Mouse (Mus musculus): ENCODE results near the gene Dlx4. TPM values are rescaled to one million over a fixed set of nuclear protein-coding genes. Genes with fewer than 3 reads are reported as not detected.

The Dlx4 gene
- total RNA-seq (2014; fragmentation: Nextera tagmentation) (not detected in 2 replicates), total RNA-seq (2017) (0.05 TPM in 1 of 2 replicates, not detected in the other), polyA plus RNA-seq (2012) (not detected in 2 replicates)

- Histone ChIP-seq H3K36me3 (replicated peaks) (no peaks in the 10 kb centered on the region), H3K4me1 (ENCODE audit: insufficient read depth, low read depth, low read length) (no peaks in the 10 kb centered on the region; the same call in 1 of the 2 replicates), H3K4me3 (ENCODE audit: low read depth, low read length) (no peak within 1 kb of the TSS), H3K9me3 (replicated peaks) (no peaks in the 10 kb centered on the region), H3K27me3 (ENCODE audit: insufficient read depth, low read length) (peaks cover 42% of the 10 kb centered on the region)
- no peak for ATAC-seq (ENCODE audit: extremely low read depth, insufficient number of reproducible peaks, low FRiP score, poor library complexity, severe bottlenecking)
- TF ChIP-seq TAL1 (conservative IDR thresholded peaks at IDR 0.05; ENCODE audit: low read depth, low read length): no peak
- TF ChIP-seq CTCF (IDR thresholded peaks at IDR 0.05; ENCODE audit: low read depth, low read length): no peak
- no peak for TF ChIP-seq POLR2AphosphoS5 (IDR thresholded peaks at IDR 0.05; ENCODE audit: insufficient replicate concordance, low read depth, low read length)
- TF ChIP-seq GATA1 (IDR thresholded peaks at IDR 0.05; ENCODE audit: borderline replicate concordance, low read length): no peak
- no peak for TF ChIP-seq GATA2 (IDR thresholded peaks at IDR 0.05; ENCODE audit: borderline replicate concordance, low read depth, low read length)
- no peak for DNase-seq (ENCODE audit: low spot score)
Measured at GRCm38 (mm10) chr11:95145851-95146403, at the start of gene Dlx4. Gene Dlx4 (minus strand): TSS chr11:95146263.

- H3K4me1 ChIP-seq (ENCODE audit: insufficient read depth, low read depth, low read length): no peaks in the 10 kb centered on the region
- ATAC-seq (ENCODE audit: extremely low read depth, insufficient number of reproducible peaks, low FRiP score, poor library complexity, severe bottlenecking) (no peak), DNase-seq (ENCODE audit: low spot score) (no peak)
- no peaks in the 10 kb centered on the region for H3K9me3 ChIP-seq (replicated peaks)
- peaks cover 30% of the 10 kb centered on the region for H3K27me3 ChIP-seq (ENCODE audit: insufficient read depth, low read length)
- no peak overlapping the region for H3K4me3 ChIP-seq (ENCODE audit: low read depth, low read length)
- H3K36me3 ChIP-seq (replicated peaks): no peaks in the 10 kb centered on the region
- no peak for TF ChIP-seq POLR2AphosphoS5 (IDR thresholded peaks at IDR 0.05; ENCODE audit: insufficient replicate concordance, low read depth, low read length)
- TF ChIP-seq GATA1 (IDR thresholded peaks at IDR 0.05; ENCODE audit: borderline replicate concordance, low read length): no peak
- TF ChIP-seq CTCF (IDR thresholded peaks at IDR 0.05; ENCODE audit: low read depth, low read length): no peak
- TF ChIP-seq TAL1 (conservative IDR thresholded peaks at IDR 0.05; ENCODE audit: low read depth, low read length): no peak
- TF ChIP-seq GATA2 (IDR thresholded peaks at IDR 0.05; ENCODE audit: borderline replicate concordance, low read depth, low read length): no peak
Measured at GRCm38 (mm10) chr11:95189863-95190262, 43.8 kb upstream of the Dlx4 start.

GRCm38 (mm10) chr11:95186826-95187225, 40.8 kb upstream of the Dlx4 start:
- H3K9me3 ChIP-seq (replicated peaks): no peaks in the 10 kb centered on the region
- no peak overlapping the region for H3K4me3 ChIP-seq (ENCODE audit: low read depth, low read length)
- no peaks in the 10 kb centered on the region for H3K36me3 ChIP-seq (replicated peaks)
- no peaks in the 10 kb centered on the region for H3K4me1 ChIP-seq (ENCODE audit: insufficient read depth, low read depth, low read length)
- TF ChIP-seq GATA1 (IDR thresholded peaks at IDR 0.05; ENCODE audit: borderline replicate concordance, low read length): no peak
- no peak for TF ChIP-seq TAL1 (conservative IDR thresholded peaks at IDR 0.05; ENCODE audit: low read depth, low read length)
- no peak for TF ChIP-seq POLR2AphosphoS5 (IDR thresholded peaks at IDR 0.05; ENCODE audit: insufficient replicate concordance, low read depth, low read length)
- no peak for TF ChIP-seq CTCF (IDR thresholded peaks at IDR 0.05; ENCODE audit: low read depth, low read length)
- TF ChIP-seq GATA2 (IDR thresholded peaks at IDR 0.05; ENCODE audit: borderline replicate concordance, low read depth, low read length): no peak
- H3K27me3 ChIP-seq (ENCODE audit: insufficient read depth, low read length): peaks cover 16% of the 10 kb centered on the region
- DNase-seq (ENCODE audit: low spot score): no peak
- no peak for ATAC-seq (ENCODE audit: extremely low read depth, insufficient number of reproducible peaks, low FRiP score, poor library complexity, severe bottlenecking)

GRCm38 (mm10) chr11:95185700-95186099, 39.6 kb upstream of the Dlx4 start:
- no peaks in the 10 kb centered on the region for H3K36me3 ChIP-seq (replicated peaks)
- H3K4me3 ChIP-seq (ENCODE audit: low read depth, low read length): no peak overlapping the region
- no peaks in the 10 kb centered on the region for H3K4me1 ChIP-seq (ENCODE audit: insufficient read depth, low read depth, low read length)
- DNase-seq (ENCODE audit: low spot score) (no peak), ATAC-seq (ENCODE audit: extremely low read depth, insufficient number of reproducible peaks, low FRiP score, poor library complexity, severe bottlenecking) (no peak)
- TF ChIP-seq GATA2 (IDR thresholded peaks at IDR 0.05; ENCODE audit: borderline replicate concordance, low read depth, low read length) (no peak), TAL1 (conservative IDR thresholded peaks at IDR 0.05; ENCODE audit: low read depth, low read length) (no peak), GATA1 (IDR thresholded peaks at IDR 0.05; ENCODE audit: borderline replicate concordance, low read length) (no peak), POLR2AphosphoS5 (IDR thresholded peaks at IDR 0.05; ENCODE audit: insufficient replicate concordance, low read depth, low read length) (no peak), CTCF (IDR thresholded peaks at IDR 0.05; ENCODE audit: low read depth, low read length) (no peak)
- peaks cover 21% of the 10 kb centered on the region for H3K27me3 ChIP-seq (ENCODE audit: insufficient read depth, low read length)
- no peaks in the 10 kb centered on the region for H3K9me3 ChIP-seq (replicated peaks)

- Histone ChIP-seq H3K9me3 (replicated peaks) (no peaks in the 10 kb centered on the region), H3K27me3 (ENCODE audit: insufficient read depth, low read length) (peaks cover 20% of the 10 kb centered on the region), H3K36me3 (replicated peaks) (no peaks in the 10 kb centered on the region), H3K4me1 (ENCODE audit: insufficient read depth, low read depth, low read length) (no peaks in the 10 kb centered on the region), H3K4me3 (ENCODE audit: low read depth, low read length) (no peak overlapping the region)
- DNase-seq (ENCODE audit: low spot score): no peak
- ATAC-seq (ENCODE audit: extremely low read depth, insufficient number of reproducible peaks, low FRiP score, poor library complexity, severe bottlenecking): no peak
- TF ChIP-seq POLR2AphosphoS5 (IDR thresholded peaks at IDR 0.05; ENCODE audit: insufficient replicate concordance, low read depth, low read length) (no peak), GATA2 (IDR thresholded peaks at IDR 0.05; ENCODE audit: borderline replicate concordance, low read depth, low read length) (no peak)
Measured at GRCm38 (mm10) chr11:95184561-95184960, 38.5 kb upstream of the Dlx4 start.

GRCm38 (mm10) chr11:95179311-95179710, 33.2 kb upstream of the Dlx4 start:
- TF ChIP-seq CTCF (IDR thresholded peaks at IDR 0.05; ENCODE audit: low read depth, low read length) (no peak), GATA2 (IDR thresholded peaks at IDR 0.05; ENCODE audit: borderline replicate concordance, low read depth, low read length) (no peak), GATA1 (IDR thresholded peaks at IDR 0.05; ENCODE audit: borderline replicate concordance, low read length) (no peak), POLR2AphosphoS5 (IDR thresholded peaks at IDR 0.05; ENCODE audit: insufficient replicate concordance, low read depth, low read length) (no peak), TAL1 (conservative IDR thresholded peaks at IDR 0.05; ENCODE audit: low read depth, low read length) (no peak)
- Histone ChIP-seq H3K4me1 (ENCODE audit: insufficient read depth, low read depth, low read length) (no peaks in the 10 kb centered on the region), H3K9me3 (replicated peaks) (no peaks in the 10 kb centered on the region), H3K4me3 (ENCODE audit: low read depth, low read length) (no peak overlapping the region), H3K36me3 (replicated peaks) (no peaks in the 10 kb centered on the region), H3K27me3 (ENCODE audit: insufficient read depth, low read length) (peaks cover 12% of the 10 kb centered on the region)
- DNase-seq (ENCODE audit: low spot score) (no peak), ATAC-seq (ENCODE audit: extremely low read depth, insufficient number of reproducible peaks, low FRiP score, poor library complexity, severe bottlenecking) (no peak)

Data from G1E (cell line).